Mouse (Mus musculus): ENCODE measurements at regions not wholly inside any gene's neighbourhood (a gene's known extent, or its start where the extent isn't known, plus 50 kb on each side); places are given as distances from the start of the nearest gene placed in this dataset.

DNA sequence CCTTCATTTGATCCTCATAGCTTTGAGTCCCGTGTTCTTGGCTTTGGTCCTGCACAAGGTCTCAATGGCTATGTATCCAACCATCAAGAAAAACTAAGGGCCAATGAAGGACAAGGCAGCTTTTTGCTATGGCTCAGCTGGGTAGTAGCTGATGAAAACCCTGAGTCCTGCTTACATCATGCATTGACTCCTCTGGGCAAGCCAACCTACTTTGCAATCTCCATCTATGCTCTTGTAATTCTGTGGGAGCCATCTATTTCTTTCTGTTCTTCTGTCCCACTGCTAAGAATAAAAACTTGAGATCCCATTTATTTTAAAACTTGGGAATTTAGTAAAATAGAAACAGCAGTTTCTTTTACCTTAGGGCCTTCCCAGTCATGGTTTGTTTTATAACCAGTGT, 391.0 kb upstream of the Lmcd1 start:
- intact Hi-C loops (cut with DNase I), result no loop called here
- DNase-seq, result no peak

DNA sequence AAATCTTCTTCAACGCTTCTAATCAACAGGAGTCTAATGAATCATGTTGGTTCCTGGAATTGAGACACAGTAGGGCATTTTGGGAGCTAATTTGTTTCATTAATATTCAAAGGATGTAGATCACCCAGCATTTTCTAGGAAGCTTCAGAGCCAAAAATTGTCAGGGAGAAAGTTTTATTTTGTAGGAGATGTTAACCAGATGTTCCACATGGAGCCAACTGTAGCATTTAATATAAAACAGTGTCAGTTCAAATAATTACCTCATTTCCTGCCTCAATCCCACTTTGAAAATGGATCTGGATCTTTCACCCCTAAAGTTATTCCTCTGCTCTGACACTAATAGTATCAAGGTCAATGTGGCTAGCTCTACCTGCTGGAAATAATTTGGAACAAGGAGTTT, 389.6 kb upstream of the Lmcd1 start:
- intact Hi-C loops (cut with DNase I), result no loop called here

GRCm38 (mm10) chr6:111911997-111912396, 361.6 kb upstream of the Lmcd1 start:
- intact Hi-C loops (cut with DNase I), result no loop called here
- peak; percentile 8 for DNase-seq

More for the DNA sequence above, 389.6 kb upstream of the Lmcd1 start:
- DNase-seq, result no peak

DNA sequence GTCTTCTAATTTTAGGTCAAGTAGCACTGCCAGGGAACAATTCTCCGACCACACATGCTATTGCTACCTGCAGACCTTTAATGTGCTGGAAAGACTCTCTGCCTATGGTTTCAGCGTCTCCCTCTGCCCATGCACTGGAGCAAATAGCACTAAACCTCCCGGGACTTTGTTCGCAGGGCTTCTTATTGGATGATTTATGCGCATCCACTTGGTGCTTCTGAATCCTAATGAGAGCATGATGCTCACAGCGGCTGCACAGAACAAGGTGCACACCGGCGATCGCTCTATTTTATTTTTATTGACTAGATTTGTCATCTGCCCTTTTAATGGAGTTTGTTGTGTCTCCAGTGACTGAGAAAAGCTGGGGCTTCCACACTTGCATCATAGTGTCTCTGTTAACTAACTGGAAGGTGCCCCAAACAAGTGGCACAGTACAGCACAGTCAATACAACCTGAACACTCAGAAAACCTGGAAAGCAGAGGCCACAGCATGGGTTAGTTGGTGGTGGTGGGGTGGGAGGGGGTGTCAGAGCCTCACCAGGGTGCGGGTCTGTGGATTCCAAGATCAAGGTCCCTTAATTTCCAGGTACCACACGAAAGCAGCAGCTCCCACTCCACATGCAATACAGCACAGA, 359.7 kb upstream of the Lmcd1 start:
- no peak for DNase-seq
- intact Hi-C loops (cut with DNase I), result no loop called here

GRCm38 (mm10) chr6:111917248-111917721, 356.3 kb upstream of the Lmcd1 start:
- intact Hi-C loops (cut with DNase I), result no loop called here
- DNase-seq, result no peak

DNA sequence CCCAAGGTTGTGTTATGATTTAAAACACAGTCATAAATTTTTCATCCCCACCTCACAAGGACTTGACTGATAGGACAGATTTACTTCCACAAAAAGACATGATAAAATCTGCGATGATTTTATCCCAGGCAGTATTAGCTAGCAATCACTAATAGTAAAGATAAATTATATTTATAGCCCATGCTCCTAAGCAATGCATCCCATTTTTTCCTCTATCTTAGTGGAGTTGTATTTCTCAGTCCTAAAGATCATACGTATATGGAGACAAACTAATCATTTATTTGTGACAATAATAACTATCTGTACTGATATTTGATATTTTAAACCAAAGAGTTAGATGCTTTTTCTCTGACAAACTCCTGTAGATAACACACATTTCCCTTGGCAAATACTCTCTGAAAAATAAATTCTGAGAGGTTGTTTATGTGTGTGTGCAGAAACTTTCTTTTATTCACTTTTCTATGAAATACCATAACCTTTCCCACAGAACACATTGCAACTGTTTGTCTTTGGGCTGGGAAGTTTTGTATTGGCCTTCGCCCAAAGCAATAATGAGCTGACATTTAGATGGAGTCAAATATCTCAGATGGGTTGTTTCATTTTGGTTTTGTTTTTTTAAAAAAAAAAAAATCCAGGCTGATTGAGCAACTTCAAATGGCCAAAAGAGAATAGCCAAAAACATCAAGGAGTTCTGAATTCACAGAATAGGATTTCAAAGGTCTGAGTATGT, 355.5 kb upstream of the Lmcd1 start:
- intact Hi-C loops (cut with DNase I), result no loop called here
- DNase-seq, result no peak

GRCm38 (mm10) chr6:111932596-111932995, 341.0 kb upstream of the Lmcd1 start:
- peak; percentile 22 for DNase-seq
- intact Hi-C loops (cut with DNase I), result no loop called here

DNA sequence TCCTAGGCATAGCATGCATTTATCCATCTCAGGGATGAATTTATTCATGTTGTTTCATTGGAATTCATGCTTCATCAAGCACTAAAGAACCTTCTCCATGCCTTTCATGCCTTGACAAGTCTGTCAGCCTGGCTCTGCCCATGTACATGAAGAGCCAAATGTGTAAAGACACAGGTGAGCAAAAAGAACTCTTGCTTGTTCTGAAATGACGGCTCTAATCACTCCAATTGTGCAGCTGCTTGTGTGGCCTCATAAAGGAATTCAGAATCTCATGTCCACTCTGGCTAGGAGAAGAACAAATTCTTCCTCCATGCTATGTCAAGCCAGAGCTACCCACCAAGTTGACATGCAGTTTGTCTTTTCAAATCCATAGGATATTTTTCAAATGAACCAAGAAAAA, 319.2 kb upstream of the Lmcd1 start:
- DNase-seq, result no peak
- intact Hi-C loops (cut with DNase I), result no loop called here

GRCm38 (mm10) chr6:111965766-111966165, 307.8 kb upstream of the Lmcd1 start:
- peak; percentile 9 for DNase-seq
- intact Hi-C loops (cut with DNase I), result no loop called here

DNA sequence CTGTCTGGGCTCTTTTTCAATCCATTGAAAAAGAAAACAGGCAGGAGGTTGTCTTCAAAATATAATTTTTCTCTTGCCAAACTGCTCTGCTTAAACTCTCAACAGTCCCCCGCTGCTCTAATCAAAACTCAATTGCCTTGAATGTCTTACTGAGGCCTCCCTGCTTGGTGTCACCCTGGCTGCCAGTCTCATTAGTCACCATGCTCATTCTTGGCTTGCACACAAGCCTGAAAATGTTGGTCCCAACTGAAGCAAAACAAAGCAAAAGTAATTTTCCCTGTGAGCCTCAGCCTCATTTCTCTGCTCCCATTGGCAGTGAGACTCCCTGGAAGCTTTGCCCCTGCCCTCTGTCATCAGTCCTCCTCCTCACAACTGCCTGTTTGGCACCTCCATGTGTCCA, 288.1 kb upstream of the Lmcd1 start:
- intact Hi-C loops (cut with DNase I), result loop anchor here (5.0 kb wide), 1 partner anchor 953 kb away; no protein-coding TSS in a partner anchor
- peak; percentile 15 for DNase-seq

- intact Hi-C loops (cut with DNase I), result no loop called here
These were observed 277.7 kb upstream of the Lmcd1 start for GRCm38 (mm10) chr6:111995823-111996222.

DNA sequence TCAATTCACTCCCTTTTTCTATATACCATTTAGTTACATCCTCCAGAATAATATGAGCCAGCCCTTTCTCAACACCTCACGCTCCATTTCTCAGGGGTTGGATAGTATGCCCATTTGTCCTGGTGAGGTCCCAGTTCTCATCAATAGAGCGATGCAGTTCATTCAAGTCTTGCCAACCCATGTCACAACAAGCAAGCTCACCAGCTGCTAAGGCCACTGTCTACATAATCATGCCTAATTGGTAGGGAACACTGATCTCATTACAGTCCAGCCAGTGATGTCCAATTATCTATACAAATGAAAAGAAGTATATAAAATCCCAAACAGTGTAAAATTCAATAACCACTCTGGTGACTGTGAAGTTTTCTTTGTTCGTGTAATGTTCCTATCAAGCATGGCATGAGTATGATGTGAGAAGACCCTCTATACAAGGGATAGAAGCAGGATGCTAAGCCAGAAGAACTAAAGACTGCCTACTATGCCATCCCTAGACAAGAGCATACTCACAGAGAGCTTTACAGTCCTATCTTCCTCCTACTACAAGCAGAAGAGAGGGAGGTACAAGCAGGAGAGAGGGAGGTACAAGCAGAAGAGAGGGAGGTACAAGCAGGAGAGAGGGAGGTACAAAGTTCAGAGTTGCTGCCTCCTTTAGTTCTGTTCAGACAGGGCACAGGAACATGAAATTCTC, 269.6 kb upstream of the Lmcd1 start:
- no peak for DNase-seq
- intact Hi-C loops (cut with DNase I), result no loop called here

More at GRCm38 (mm10) chr6:111995823-111996222, 277.7 kb upstream of the Lmcd1 start:
- DNase-seq, result no peak

DNA sequence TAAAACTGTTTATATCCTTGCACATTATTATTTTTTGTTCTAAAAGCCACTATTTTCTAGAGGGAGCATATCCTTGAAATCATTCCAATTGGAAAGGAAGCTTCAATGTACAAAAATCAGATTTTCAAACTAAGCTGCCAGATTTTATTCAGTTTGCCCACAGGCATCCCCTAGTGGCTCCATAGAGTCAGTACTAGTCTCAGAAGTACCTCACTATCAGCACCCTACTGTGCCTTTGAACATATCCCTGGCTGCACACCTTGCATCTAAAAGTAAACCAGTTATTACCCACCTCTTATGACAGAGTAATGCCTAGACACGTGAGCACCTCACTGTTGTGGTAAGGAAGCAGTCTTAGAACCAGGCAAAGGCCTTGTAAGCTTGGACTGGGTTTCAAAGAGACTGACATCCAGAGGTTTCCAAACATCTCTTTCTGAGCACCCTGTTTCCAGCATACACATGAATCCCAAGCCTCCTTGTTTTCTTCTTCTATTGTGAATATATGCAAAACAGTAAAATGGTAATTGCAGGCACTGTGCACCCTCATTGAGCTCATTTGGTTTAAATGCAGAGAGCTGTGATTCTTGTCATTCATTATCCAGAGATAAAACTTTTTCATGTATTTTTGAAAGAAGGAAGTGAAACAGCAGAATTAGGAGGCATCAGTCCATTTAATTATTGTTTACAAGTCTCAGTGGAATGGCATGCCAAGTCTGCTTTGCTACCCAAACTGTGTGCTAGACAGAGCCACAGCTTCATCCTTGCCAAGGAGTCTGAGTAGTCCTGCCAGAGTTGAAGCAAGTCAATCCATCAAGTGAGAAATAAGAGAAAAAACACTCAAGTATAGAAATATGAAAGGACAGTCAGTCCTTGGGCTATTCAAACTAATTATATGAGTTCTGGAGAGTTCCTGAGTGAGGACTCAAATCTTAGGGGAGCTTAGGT, 247.0 kb upstream of the Lmcd1 start:
- DNase-seq, result no peak
- intact Hi-C loops (cut with DNase I), result no loop called here

DNA sequence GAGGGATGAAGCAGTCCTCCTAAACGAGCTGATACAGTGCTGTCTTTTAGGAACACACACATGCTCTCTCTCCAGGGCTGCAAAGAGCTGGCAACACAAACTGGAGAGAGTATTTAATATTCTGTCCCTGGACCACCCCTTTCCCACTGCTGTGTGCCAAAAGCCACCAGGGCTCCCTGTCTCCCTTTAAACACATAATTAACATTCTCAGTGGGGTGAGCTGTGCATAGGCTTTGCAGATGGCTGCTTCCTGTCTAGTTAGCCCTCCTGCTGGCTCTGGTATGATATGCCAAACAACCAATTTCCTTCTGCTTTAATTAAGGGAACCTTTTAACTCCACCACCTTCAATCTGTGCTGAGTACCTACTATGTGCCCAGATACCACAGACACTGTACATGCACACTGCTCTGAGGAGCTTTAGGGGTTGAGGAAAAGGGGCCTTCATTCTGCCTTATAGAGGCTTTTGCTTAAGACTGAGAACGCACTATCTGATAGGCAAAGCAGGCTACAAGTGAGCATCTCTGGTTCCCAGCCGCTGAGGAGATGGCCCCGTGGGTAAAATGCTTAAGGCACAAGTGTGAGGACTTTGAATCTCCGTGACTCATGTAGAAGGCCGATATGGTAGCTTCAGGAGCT, 222.9 kb upstream of the Lmcd1 start:
- DNase-seq, result peak; percentile 87
- intact Hi-C loops (cut with DNase I), result no loop called here

- DNase-seq, result no peak
- intact Hi-C loops (cut with DNase I), result no loop called here
These were observed 221.4 kb upstream of the Lmcd1 start for GRCm38 (mm10) chr6:112052193-112052592.

- intact Hi-C loops (cut with DNase I), result no loop called here
- DNase-seq, result no peak
These were observed 215.7 kb upstream of the Lmcd1 start for GRCm38 (mm10) chr6:112057895-112058294.

DNA sequence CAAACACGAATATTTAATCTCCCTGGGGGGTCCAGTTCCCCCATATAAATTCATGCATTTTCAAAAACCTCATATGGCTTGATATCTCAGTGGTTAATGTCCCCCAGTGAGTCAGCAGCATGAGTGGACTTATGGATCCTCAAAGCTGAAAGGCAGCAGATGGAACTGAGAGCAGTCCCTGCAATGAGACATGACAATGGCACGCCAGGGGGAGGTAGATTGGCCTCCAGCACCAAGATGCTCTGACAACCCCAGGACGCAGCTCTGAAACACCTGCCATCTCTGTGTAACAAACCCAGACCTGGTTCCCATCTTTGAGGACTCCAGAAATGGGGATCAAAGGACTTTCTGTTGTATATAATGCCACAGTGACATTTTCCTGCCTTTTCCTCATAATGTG, 210.6 kb upstream of the Lmcd1 start:
- DNase-seq, result peak; percentile 54
- intact Hi-C loops (cut with DNase I), result no loop called here

DNA sequence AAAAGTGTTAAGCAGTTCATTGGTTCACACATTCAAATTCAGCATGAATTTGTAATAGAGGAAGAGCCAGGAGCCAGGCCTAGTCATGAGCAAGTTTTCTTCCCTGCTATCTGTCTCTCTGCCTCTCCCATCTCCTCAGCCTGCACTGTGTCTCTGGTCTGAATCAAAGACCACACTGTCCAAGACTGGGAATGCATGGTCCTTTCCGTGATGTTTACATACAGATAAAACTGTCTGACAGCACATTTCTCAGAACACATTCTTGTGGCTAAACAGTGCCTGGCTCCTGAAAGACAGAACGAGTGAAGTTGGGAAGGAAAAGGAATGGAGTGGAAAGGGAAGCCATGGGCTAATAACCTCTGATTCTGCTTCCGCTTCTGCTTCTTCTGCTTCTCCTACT, 183.0 kb upstream of the Lmcd1 start:
- intact Hi-C loops (cut with DNase I), result no loop called here
- DNase-seq, result no peak

- intact Hi-C loops (cut with DNase I), result no loop called here
- DNase-seq, result peak; percentile 57
These were observed 182.3 kb upstream of the Lmcd1 start for GRCm38 (mm10) chr6:112091125-112091763.

DNA sequence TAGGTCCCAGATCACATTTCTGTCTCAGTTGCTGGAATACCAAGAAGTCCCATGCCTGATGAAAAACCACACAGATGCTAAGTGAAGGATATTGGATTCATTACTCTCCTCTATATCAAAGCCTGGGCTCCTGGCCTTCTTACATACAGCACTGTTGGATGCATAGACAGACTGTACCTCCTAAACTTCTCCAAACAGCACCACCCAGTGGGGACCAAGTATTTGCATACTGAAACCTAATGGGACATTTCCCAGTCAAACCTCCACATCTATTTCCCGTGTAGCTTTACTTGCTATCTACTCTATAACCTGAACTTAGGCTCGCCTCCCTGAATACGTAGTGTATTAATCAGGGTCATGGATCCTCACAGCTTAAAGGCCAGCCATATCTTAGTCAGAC, 180.3 kb upstream of the Lmcd1 start:
- intact Hi-C loops (cut with DNase I), result no loop called here
- DNase-seq, result peak; percentile 34
